Mouse (Mus musculus) heart, embryonic 13.5 days (tissue): ENCODE results near the gene Pdx1. TPM values are rescaled to one million over a fixed set of nuclear protein-coding genes. Genes with fewer than 3 reads are reported as not detected.

Experiments used
- ATAC-seq: fragments of 200-750 bp; cut with Nextera tagmentation; 2 replicates; pipeline ENCODE4 v1.8.0; 2017; ENCODE audit warnings: moderate TSS enrichment; ENCODE audit not compliant: insufficient number of reproducible peaks, low FRiP score, low TSS enrichment; ENCODE audit errors: extremely low read depth
- H3K27ac ChIP-seq: fragments of 300-500 bp; sonication (generic); replicated peaks from 2 replicates; pipeline ENCODE4 v1.5.1; 2015; ENCODE audit warnings: moderate library complexity, mild to moderate bottlenecking, inconsistent platforms
- H3K27me3 ChIP-seq: fragments of 300-500 bp; sonication (generic); replicated peaks from 2 replicates; pipeline ENCODE4 v1.6.1; 2015; ENCODE audit warnings: mild to moderate bottlenecking, inconsistent platforms
- H3K36me3 ChIP-seq: fragments of 300-500 bp; sonication (generic); 2 replicates; pipeline ENCODE4 v1.6.1; 2015; ENCODE audit warnings: mild to moderate bottlenecking, inconsistent platforms
- H3K4me1 ChIP-seq: fragments of 300-500 bp; sonication (generic); 2 replicates; pipeline ENCODE4 v1.6.1; 2015; ENCODE audit warnings: inconsistent platforms
- H3K4me2 ChIP-seq: fragments of 300-500 bp; sonication (generic); 2 replicates; pipeline ENCODE4 v1.6.1; 2015; ENCODE audit warnings: inconsistent platforms, mild to moderate bottlenecking, moderate library complexity
- H3K4me3 ChIP-seq: fragments of 300-500 bp; sonication (generic); 2 replicates; pipeline ENCODE4 v1.5.1; 2015; ENCODE audit warnings: moderate library complexity, mild to moderate bottlenecking, inconsistent platforms
- H3K9ac ChIP-seq: fragments of 300-500 bp; sonication (generic); 2 replicates; pipeline ENCODE4 v1.6.1; 2015; ENCODE audit warnings: inconsistent platforms, mild to moderate bottlenecking, moderate library complexity
- H3K9me3 ChIP-seq: fragments of 300-500 bp; sonication (generic); 2 replicates; pipeline ENCODE4 v1.6.1; 2016; ENCODE audit warnings: inconsistent platforms
- WGBS: fragments of 180-500 bp; shearing (Covaris S2); methylation state at CpG from one replicate; pipeline ENCODE4 v1.1.7; 2015; ENCODE audit warnings: mixed read lengths; 5-methylcytosine and 5-hydroxymethylcytosine counted together
- polyA plus RNA-seq: library from polyadenylated mRNA; unstranded; fragments of >200 nt; fragmentation: Nextera tagmentation; extraction: Ambion mirVana; gene quantifications from 2 replicates; pipeline ENCODE4 v1.2.1, GENCODE M21; 2015

The Pdx1 gene
- not detected in 2 replicates for polyA plus RNA-seq

GRCm38 (mm10) chr5:147269926-147270672, at the start of gene Pdx1:
Gene Pdx1, plus strand, starts transcription at chr5:147269959.
- H3K4me3 ChIP-seq: peak within 1 kb of the TSS; percentile 30
- ATAC-seq: no peak
- no peaks in the 10 kb centered on the region for H3K9me3 ChIP-seq
- no peak within 1 kb of the TSS for H3K9ac ChIP-seq
- peak within 1 kb of the TSS; percentile 50 for H3K4me2 ChIP-seq
- no peak within 1 kb of the TSS for H3K27ac ChIP-seq
- peaks cover 98% of the 10 kb centered on the region for H3K27me3 ChIP-seq
- H3K4me1 ChIP-seq: peaks cover 8% of the 10 kb centered on the region; the same call in 1 of the 2 replicates
- WGBS: 2% methylated on average over 44 of the region's 44 CpGs
- H3K36me3 ChIP-seq: no peaks in the 10 kb centered on the region

- Histone ChIP-seq H3K36me3 (no peaks in the 10 kb centered on the region), H3K27ac (no peak overlapping the region), H3K4me1 (no peaks in the 10 kb centered on the region), H3K27me3 (peaks cover 81% of the 10 kb centered on the region), H3K9me3 (no peaks in the 10 kb centered on the region), H3K4me2 (peak overlapping the region; percentile 35), H3K9ac (peak overlapping the region; percentile 47; the same call in 1 of the 2 replicates), H3K4me3 (no peak overlapping the region)
- 14% methylated on average over 25 of the region's 25 CpGs for WGBS
- no peak for ATAC-seq
These were observed 42.2 kb upstream of the Pdx1 start for GRCm38 (mm10) chr5:147227354-147228112.

GRCm38 (mm10) chr5:147235406-147236309, 34.1 kb upstream of the Pdx1 start:
- no peak for ATAC-seq
- Histone ChIP-seq H3K27me3 (peaks cover 33% of the 10 kb centered on the region; the same call in 1 of the 2 replicates), H3K27ac (no peak overlapping the region), H3K4me3 (no peak overlapping the region), H3K9ac (no peak overlapping the region), H3K4me1 (no peaks in the 10 kb centered on the region), H3K4me2 (no peak overlapping the region), H3K36me3 (no peaks in the 10 kb centered on the region), H3K9me3 (no peaks in the 10 kb centered on the region)
- WGBS: 59% methylated on average over 21 of the region's 21 CpGs

- peaks cover 8% of the 10 kb centered on the region; the same call in 1 of the 2 replicates for H3K27me3 ChIP-seq
- no peaks in the 10 kb centered on the region for H3K9me3 ChIP-seq
- H3K4me2 ChIP-seq: no peak overlapping the region
- H3K9ac ChIP-seq: no peak overlapping the region
- H3K4me3 ChIP-seq: no peak overlapping the region
- H3K27ac ChIP-seq: no peak overlapping the region
- no peak for ATAC-seq
- 81% methylated on average over 7 of the region's 7 CpGs for WGBS
- no peaks in the 10 kb centered on the region for H3K4me1 ChIP-seq
- H3K36me3 ChIP-seq: no peaks in the 10 kb centered on the region
These were observed 25.9 kb upstream of the Pdx1 start for GRCm38 (mm10) chr5:147243908-147244307.

GRCm38 (mm10) chr5:147260189-147260588, 9.6 kb upstream of the Pdx1 start:
- no peaks in the 10 kb centered on the region for H3K9me3 ChIP-seq
- no peak overlapping the region for H3K4me3 ChIP-seq
- ATAC-seq: no peak
- no peak overlapping the region for H3K9ac ChIP-seq
- no peaks in the 10 kb centered on the region for H3K36me3 ChIP-seq
- H3K27ac ChIP-seq: no peak overlapping the region
- no peak overlapping the region for H3K4me2 ChIP-seq
- no peaks in the 10 kb centered on the region for H3K4me1 ChIP-seq
- H3K27me3 ChIP-seq: peaks cover 55% of the 10 kb centered on the region
- WGBS: 85% methylated on average over 1 of the region's 1 CpGs

- WGBS: 78% methylated on average over 4 of the region's 4 CpGs
- H3K9ac ChIP-seq: no peak overlapping the region
- ATAC-seq: no peak
- no peak overlapping the region for H3K27ac ChIP-seq
- no peaks in the 10 kb centered on the region for H3K9me3 ChIP-seq
- H3K4me3 ChIP-seq: no peak overlapping the region
- no peaks in the 10 kb centered on the region for H3K36me3 ChIP-seq
- no peak overlapping the region for H3K4me2 ChIP-seq
- peaks cover 61% of the 10 kb centered on the region for H3K27me3 ChIP-seq
- no peaks in the 10 kb centered on the region for H3K4me1 ChIP-seq
These were observed 9.0 kb upstream of the Pdx1 start for GRCm38 (mm10) chr5:147260778-147261177.

- Histone ChIP-seq H3K27ac (no peak overlapping the region), H3K4me3 (no peak overlapping the region), H3K9ac (no peak overlapping the region), H3K27me3 (peaks cover 73% of the 10 kb centered on the region), H3K4me1 (no peaks in the 10 kb centered on the region), H3K4me2 (no peak overlapping the region), H3K9me3 (no peaks in the 10 kb centered on the region), H3K36me3 (no peaks in the 10 kb centered on the region)
- ATAC-seq: no peak
- 39% methylated on average over 11 of the region's 11 CpGs for WGBS
These were observed 7.7 kb upstream of the Pdx1 start for GRCm38 (mm10) chr5:147261899-147262541.

GRCm38 (mm10) chr5:147263945-147264344, 5.8 kb upstream of the Pdx1 start:
- Histone ChIP-seq H3K27me3 (peaks cover 89% of the 10 kb centered on the region), H3K27ac (no peak overlapping the region), H3K4me1 (no peaks in the 10 kb centered on the region), H3K36me3 (no peaks in the 10 kb centered on the region), H3K4me3 (no peak overlapping the region), H3K9me3 (no peaks in the 10 kb centered on the region), H3K4me2 (no peak overlapping the region), H3K9ac (no peak overlapping the region)
- 17% methylated on average over 4 of the region's 4 CpGs for WGBS
- no peak for ATAC-seq

- Histone ChIP-seq H3K4me2 (no peak overlapping the region), H3K4me3 (no peak overlapping the region), H3K9me3 (no peaks in the 10 kb centered on the region), H3K9ac (no peak overlapping the region), H3K27ac (no peak overlapping the region), H3K27me3 (peaks cover 98% of the 10 kb centered on the region), H3K36me3 (no peaks in the 10 kb centered on the region), H3K4me1 (peaks cover 5% of the 10 kb centered on the region; the same call in 1 of the 2 replicates)
- no peak for ATAC-seq
- WGBS: 11% methylated on average over 6 of the region's 6 CpGs
These were observed 2.3 kb upstream of the Pdx1 start for GRCm38 (mm10) chr5:147267434-147267833.

GRCm38 (mm10) chr5:147268728-147269127, 1.0 kb upstream of the Pdx1 start:
- Histone ChIP-seq H3K9me3 (no peaks in the 10 kb centered on the region), H3K4me2 (no peak overlapping the region), H3K27me3 (peaks cover 98% of the 10 kb centered on the region), H3K27ac (no peak overlapping the region), H3K4me1 (peaks cover 5% of the 10 kb centered on the region; the same call in 1 of the 2 replicates), H3K4me3 (no peak overlapping the region), H3K36me3 (no peaks in the 10 kb centered on the region), H3K9ac (no peak overlapping the region)
- WGBS: 4% methylated on average over 8 of the region's 8 CpGs
- no peak for ATAC-seq
